Mouse (Mus musculus): ENCODE data around the gene Frrs1.

The Frrs1 gene

DNA sequence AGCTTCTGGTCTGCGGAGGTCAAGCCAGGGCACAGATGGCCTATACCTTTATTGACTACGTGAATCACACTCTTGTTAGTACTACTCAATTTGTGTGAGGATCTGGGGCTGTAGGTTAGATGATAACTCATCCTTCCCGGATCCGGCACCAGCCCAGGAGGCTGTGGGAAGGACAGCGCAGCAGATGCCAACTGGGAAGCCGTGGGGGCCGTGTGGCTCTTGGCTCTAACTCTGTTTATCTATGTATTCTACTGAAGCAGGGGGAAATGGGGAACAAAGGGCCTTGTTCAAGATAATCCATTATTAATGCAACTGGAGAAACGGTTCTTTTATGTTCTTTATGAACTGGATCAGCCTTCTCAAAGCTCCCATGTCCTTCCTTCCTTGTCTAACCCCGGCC is 47.3 kb downstream of the Frrs1 start:
- DNase-seq (ENCODE audit: inconsistent ontology term): peak; percentile 50

DNA sequence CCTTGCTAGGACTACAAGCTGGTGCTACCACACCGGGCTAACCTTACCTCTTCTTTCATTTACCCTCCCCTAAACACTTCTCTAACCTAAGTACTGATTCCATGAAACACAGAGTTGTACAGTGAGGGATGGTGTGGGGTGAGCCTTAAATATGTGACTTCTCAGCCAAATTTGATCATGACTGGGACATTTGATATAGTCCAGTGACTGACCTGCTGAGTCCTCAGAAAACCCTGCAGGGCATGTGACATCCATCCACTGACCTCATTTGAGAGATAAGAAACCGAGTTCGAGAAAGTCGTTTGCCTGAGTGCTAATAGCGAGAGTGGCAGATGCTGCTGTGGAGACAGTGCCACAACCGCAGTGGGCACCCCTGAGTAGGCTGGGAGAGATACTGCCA is 55.1 kb downstream of the Frrs1 start:
- no peak for DNase-seq (ENCODE audit: inconsistent ontology term)

DNA sequence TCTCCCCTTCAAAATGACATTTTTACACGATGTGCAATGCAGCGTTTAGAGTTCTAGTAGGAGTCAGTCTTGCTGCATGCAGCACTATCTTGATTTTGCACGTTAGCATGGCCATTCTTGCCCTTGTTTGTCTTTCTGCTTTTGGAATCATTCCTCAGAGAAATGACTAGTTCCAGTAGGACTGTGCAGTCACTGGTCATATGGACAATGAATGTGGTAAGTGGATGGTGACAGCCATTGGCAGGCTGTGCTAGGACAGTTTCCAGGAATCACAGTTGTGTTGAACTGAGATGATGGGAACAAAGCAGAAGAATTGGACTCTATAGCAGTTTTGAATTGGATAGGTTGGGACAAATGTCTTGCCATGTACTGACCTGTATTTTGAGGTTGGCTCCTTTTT is 55.7 kb downstream of the Frrs1 start:
- DNase-seq (ENCODE audit: inconsistent ontology term): peak; percentile 19

DNA sequence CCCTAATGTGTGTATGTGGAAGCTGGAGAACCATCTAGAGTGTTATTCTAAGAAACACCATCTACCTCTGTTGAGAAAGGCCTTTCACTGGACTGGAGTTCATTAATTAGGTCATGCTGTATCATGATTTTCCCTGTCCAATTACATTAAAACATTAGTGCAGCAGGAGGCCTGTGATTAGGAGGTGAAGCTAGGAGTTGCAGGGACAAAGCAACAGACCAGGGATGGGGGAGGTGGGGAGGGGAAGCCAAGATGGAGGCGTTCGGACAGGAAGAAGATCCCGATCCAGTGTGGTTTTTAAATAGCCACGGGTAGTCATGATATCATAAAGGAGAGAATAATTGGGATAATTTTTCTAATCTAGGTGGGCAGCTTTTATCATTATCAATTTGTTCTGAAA is 57.8 kb downstream of the Frrs1 start:
- peak; percentile 8 for DNase-seq (ENCODE audit: inconsistent ontology term)

DNA sequence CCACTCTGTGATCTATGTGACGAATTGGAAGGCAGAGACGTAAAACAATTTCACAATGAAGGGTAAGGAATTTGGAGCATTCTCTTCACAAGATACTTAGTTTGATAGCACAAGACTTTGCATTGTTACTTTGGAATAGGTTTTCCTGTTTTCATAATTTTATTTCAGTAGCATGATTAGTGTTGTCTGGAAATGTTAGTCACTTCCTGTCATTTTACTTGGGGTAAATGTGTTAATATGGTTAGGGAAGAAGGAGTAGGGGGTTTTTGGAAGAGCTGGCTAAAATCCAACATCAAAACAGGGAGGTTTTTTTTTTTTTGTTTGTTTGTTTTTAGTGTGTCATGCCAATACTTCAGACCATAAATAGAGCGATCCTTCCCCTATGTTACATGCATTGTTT is 62.3 kb downstream of the Frrs1 start:
- no peak for DNase-seq (ENCODE audit: inconsistent ontology term)

DNA sequence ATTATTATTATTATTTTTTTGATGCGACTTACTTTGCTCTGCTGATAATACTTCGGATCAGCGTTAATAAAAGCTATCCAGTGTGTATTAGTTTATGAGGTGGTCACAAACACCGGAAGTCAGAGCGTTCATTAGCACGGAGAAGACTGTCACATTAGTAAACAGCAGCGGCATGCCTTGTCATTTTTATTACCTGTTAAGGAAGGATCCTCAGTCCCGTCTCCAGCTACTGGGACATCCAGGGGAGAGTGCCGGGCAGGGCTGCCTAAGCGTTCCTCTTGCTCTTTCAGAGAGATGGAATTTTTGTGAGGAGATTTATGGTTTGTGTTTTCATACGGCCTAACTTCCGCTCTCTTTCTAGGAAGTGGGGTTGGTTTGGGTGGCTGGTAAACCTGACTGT is 63.8 kb downstream of the Frrs1 start:
- DNase-seq (ENCODE audit: inconsistent ontology term): no peak

DNA sequence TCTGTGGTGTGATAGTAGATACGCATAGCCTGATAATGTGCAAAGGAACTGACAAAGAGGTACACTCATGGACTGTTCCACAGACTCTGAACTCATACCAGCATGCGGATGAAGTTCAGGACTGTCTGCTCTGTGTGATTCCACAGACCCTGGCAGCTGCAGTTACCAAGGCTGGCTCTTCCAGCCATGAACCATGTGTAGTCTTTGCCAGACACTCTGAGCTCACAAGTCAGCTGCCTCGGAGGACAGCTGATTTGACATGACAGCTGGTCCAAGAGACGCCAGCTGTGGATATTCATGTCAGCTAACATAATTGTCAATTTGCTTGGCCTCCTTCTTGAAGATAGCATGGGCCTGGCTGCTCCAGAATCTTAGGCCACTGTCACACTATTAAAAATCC is 69.7 kb downstream of the Frrs1 start:
- no peak for DNase-seq (ENCODE audit: inconsistent ontology term)

DNA sequence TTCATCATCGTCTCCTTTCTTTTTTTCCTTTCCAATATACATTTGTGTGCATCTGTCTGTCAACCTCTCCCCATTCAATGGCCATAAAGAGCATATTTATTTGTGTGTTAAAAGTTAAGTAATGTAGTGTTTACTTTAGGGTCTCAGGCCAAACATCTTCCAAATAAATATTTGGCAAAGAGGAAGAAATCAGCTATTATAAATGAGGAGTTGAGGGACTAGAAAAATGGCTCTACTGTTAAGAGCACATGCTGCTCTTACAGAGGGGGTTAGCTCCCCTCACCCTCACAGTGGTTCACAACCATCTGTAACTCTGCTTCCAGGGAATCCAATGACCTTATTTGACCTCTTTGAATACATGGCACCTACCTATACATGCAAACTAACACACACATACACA is 73.9 kb downstream of the Frrs1 start:
- DNase-seq (ENCODE audit: inconsistent ontology term): no peak

DNA sequence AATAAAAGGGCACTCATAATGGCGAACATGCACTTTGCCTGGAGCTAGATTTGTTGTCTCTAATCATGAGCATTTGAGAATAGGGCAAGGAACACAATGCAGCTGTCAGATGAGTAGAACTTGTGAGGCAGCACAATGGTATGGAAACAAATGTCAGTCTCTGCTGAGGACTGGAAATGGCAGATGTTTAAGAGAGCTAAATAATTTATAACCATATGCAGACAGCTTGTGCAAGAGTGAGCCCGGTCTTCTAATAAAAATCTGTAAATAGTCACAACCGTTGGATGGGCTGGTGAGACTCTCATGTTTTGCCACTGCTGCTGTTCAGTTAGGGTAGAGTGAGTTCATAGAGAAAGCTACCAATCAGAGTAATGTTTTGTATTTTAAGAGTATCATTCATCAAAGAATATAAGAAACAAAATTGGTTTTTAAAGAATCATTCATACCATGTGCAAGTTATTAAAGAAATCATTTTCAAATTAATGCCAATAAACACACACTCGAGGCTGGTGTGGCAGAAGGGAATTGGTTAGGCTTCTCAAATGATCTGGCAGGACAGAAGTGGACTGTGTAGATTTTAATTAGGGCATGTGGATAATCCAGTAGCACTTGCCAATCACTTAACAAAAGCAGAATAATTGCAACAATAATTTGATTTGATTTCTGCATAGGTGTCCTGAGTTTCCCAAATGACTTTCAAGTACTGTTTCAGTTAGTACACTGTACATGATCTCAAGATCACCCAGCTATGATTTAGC is 77.8 kb downstream of the Frrs1 start:
- no peak for DNase-seq (ENCODE audit: inconsistent ontology term)

DNA sequence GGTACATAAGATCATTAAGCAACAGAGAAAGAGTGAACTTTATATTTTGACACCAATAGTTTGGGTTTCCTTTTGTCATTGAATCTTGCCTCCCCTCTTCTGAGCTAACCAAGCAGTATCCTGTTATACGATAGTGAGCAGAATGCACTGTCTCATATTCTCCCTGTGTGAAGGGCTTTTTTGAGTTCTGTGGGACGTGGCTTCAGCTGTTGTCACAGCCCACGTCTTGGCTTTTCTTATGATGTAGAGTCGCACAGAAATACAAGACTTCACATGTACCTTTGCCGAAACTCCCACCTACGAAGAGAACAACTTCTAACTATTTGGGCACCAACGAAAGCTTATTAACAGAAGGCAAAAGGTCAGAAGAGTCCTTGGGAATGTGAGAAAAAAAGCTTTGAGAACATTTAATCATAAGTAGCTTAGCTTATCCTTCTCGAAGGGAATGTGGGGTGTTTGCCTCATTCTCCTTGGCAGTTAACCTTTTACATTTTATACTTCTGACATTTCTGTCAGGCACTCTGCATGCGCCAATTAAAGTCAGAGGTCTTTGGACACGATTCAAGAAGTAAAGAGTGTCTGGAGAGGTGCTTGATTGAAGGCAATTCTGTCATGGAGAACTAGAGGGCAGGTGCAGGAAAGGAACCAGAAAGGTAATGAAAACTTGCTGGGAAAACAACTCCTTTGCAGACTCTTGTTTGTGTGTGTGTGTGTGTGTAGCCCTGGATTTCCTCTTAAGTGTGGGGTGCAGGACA is 81.7 kb downstream of the Frrs1 start:
- DNase-seq (ENCODE audit: inconsistent ontology term): no peak

DNA sequence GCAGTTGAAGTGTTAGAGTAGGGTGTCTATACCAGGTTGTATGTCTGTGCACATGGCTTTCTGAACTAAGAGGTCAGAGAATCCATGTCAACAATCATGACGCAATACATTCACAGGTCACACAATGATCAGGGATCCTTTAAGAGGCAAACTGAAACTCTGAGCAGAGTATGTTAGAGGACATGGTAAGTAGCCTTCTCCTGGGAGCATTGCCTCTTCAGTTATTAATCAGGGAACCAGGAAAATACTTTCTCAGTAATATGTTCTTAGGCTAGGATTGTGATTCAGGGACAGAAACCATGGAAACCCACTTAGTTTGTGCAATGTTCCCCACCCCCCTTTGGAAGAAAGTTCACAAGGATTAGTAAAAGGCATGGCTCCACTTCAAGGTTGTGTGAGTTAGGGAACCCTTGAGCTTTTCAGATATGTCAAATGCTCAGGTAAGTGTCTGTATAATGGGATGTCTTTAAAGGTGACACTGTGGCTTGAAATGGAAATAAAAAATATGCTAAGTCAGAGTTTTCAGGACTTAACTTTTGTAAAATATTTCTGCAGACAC is 82.4 kb downstream of the Frrs1 start:
- no peak for DNase-seq (ENCODE audit: inconsistent ontology term)

DNA sequence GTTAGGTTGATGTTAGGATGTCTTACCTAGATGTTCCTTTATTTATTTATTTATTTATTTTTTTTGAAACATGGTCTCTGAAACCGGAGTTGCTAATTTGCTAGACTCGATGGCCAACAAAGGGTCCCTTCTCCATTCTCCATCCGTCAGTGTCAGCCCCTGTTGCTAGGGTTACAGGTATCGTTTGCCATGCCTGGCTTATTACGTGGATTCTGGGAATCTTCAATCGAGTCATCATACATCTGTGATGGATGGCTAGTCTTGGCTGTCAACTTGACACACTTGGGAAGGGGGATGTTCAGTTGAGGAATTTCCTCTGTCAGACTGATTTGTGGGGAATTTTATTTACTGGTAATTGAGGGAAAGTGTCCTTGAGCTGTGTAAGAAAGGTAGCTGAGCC is 83.5 kb downstream of the Frrs1 start:
- DNase-seq (ENCODE audit: inconsistent ontology term): no peak

DNA sequence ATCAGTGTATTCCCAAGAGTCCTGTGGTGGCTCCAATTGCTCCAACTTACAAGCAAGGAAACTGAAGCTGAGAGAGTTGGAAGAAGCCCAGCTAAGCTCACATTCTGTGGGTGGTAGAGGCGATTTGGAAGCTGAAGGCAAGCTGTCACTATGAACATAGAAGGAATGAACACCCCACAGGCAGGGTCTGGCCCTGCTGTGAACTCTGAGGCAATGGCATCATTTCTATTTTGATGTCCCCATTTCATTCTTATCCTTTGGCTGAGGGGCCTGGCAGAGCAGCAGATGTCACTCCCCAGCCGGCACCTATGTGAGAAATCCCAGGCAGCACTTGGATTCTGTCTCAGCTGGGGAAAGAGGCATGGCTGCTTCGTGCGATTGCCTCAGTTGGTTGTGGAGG is 84.2 kb downstream of the Frrs1 start:
- DNase-seq (ENCODE audit: inconsistent ontology term): no peak

DNA sequence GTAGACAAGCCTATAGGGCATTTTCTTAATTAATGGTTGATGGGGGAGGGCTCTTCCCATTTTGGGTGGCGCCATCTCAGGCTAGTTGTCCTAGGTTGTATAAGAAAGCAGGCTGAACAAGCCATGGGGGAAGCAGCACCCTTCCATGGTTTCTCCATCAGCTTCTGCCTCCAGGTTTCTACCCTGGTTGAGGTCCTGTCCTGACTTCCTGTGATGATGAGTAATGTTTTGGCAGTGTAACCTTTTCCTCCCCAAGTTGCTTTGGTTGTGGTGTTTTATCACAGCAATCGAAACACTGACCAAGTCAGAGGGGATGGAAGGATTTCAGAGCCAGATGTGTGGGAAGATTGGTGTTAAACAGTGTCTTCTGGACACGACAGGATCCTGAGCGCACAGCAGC is 87.2 kb downstream of the Frrs1 start:
- no peak for DNase-seq (ENCODE audit: inconsistent ontology term)

DNA sequence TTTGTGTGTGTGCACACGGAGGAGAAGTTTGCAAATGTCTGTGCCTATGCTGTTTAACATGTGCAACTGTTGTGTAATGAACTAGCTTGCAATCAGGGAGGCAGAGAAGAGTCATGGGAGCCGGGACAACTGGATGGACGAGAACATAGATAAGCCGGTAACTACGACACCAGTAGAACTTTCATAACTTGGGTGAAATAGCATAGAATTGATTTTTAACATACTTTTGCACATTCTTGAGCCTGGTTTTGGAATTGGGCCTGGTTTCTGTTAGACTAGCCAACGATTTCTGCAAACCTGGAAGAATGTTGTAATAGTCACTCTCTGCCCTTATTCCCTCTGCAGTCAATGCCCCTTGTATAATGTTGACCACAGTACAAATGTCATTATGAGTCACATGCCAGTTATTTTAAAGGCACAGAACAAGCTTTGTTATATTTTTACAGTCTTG is 91.4 kb downstream of the Frrs1 start:
- DNase-seq (ENCODE audit: inconsistent ontology term): peak; percentile 93

DNA sequence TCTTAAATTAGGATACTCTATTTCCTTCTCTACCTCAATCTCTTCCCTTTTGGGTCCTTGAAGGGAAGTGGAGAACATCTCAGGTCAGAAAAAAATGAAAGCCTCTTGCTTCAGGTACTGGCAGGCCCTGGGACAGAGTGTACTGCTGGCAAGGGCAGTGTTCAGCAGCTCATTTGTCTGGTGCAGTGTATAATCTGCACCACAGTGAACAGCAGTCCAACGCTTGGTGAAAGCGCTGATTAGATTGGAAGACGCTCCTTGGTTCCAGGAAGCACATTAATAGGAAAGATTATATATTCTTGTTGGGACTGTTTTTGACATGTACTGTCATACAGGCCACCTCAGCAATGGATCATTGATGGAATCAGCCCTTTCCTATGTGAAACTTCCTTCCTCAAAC is 92.2 kb downstream of the Frrs1 start:
- no peak for DNase-seq (ENCODE audit: inconsistent ontology term)

DNA sequence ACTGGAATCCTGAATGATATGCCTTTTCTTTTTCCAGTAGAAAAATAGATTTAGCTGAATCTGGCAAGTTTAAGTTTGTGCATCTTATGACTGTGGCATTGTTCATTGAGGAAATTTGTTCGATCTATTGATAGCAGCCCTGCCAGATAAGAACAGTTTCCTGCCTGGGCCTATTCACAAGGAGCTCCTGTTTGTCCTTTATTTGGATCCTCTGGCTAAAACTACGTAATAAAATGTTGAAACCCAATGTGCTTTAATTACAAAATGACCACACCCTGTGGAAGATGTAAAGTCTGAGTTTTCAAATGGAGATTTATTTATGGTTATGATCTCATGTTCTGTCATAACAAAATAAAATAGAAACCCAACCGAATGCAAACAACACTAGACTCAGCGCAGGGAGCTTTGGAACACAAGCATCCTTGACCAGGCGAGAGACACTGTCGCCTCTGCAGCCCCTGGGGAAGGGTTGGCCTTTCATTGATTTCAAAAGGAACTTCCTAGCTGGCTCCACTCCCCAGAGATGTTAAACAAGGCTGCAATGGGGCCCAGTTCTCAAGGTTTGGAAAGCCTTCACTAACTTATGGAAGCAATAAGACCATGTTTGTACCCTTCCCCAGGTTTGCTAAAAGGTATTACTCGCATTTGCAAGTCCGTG is 93.1 kb downstream of the Frrs1 start:
- no peak for DNase-seq (ENCODE audit: inconsistent ontology term)

DNA sequence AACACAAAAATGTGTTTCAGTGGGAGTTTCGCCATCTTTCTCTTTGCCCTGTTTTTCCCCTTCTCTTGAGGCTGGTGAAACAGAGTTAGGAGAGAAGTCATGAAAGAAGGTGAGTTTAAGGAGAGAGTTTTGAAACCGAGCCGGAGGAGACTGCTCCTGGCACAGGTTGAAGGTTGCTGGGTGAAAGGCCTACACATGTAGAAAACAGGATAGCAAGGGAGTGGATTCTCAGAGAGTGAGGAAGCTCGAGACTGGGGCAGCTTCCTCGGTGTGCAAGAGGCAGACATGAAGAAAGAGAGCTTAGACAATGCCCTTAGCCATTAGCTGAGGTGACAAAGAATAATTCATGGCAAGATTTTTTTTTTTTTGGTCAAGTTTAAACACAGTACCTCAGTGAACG is 94.1 kb downstream of the Frrs1 start:
- no peak for DNase-seq (ENCODE audit: inconsistent ontology term)

DNA sequence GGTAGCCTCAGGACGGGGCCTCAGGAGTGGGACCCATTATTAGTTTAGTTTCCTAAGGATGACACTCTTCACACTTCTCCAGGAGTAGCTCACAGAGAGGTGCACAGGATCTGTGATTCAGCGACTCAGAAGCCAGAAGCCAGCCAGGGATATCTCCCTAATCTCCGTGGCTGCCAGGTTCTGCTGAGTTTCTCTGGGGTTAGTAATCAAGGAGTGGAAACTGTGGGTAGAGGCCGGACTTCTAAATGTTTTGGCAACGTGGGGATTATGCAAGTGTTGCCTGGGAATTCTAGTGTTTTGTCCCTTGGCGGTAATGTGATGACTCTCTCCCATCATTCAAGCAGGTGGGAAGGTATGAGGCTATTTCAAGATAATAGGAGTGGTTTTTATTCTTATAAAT is 95.8 kb downstream of the Frrs1 start:
- no peak for DNase-seq (ENCODE audit: inconsistent ontology term)

Data from Muller cell, postnatal 12 days (primary cell).